Mouse (Mus musculus) liver, embryonic 16.5 days (tissue): ENCODE results near the gene Slc15a3. TPM values are rescaled to one million over a fixed set of nuclear protein-coding genes. Genes with fewer than 3 reads are reported as not detected.

Experiments
- ATAC-seq: fragments of 200-750 bp; cut with Nextera tagmentation; 2 replicates; pipeline ENCODE4 v1.8.0; 2017; ENCODE audit warnings: low read depth, mild to moderate bottlenecking, moderate number of reproducible peaks, moderate library complexity
- H3K27ac ChIP-seq: fragments of 300-500 bp; sonication (generic); 2 replicates; pipeline ENCODE4 v1.5.1; 2014; ENCODE audit warnings: mild to moderate bottlenecking, low read length
- H3K27me3 ChIP-seq: fragments of 300-500 bp; sonication (generic); 2 replicates; pipeline ENCODE4 v1.6.1; 2014; ENCODE audit warnings: low read depth, low read length, mixed read lengths; ENCODE audit not compliant: control insufficient read depth, insufficient read depth
- H3K36me3 ChIP-seq: fragments of 300-500 bp; sonication (generic); 2 replicates; pipeline ENCODE4 v1.6.1; 2014; ENCODE audit warnings: mild to moderate bottlenecking; ENCODE audit not compliant: control insufficient read depth, insufficient read depth
- H3K4me1 ChIP-seq: fragments of 300-500 bp; sonication (generic); 2 replicates; pipeline ENCODE4 v1.6.1; 2014; ENCODE audit warnings: low read depth, low read length, mixed read lengths; ENCODE audit not compliant: control insufficient read depth
- H3K4me2 ChIP-seq: fragments of 300-500 bp; sonication (generic); 2 replicates; pipeline ENCODE4 v1.6.1; 2014; ENCODE audit warnings: low read depth, low read length, mixed read lengths
- H3K4me3 ChIP-seq: fragments of 300-500 bp; sonication (generic); 2 replicates; pipeline ENCODE4 v1.5.1; 2014; ENCODE audit warnings: low read depth, mild to moderate bottlenecking, low read length
- H3K9ac ChIP-seq: fragments of 300-500 bp; sonication (generic); 2 replicates; pipeline ENCODE4 v1.6.1; 2014; ENCODE audit warnings: low read depth, low read length
- H3K9me3 ChIP-seq: fragments of 300-500 bp; sonication (generic); replicated peaks from 2 replicates; pipeline ENCODE4 v1.6.1; 2016; ENCODE audit warnings: low read length; ENCODE audit not compliant: control insufficient read depth
- WGBS: fragments of 180-500 bp; shearing (Covaris S2); extraction: QIAGEN DNeasy Blood & Tissue Kit; methylation state at CpG from one replicate; pipeline ENCODE4 v1.1.7; 2014; ENCODE audit not compliant: insufficient replicate concordance; 5-methylcytosine and 5-hydroxymethylcytosine counted together
- polyA plus RNA-seq: library from polyadenylated mRNA; unstranded; fragments of >200 nt; fragmentation: Nextera tagmentation; extraction: Ambion mirVana; gene quantifications from 2 replicates; pipeline ENCODE4 v1.2.1, GENCODE M21; 2015

Slc15a3 gene
- polyA plus RNA-seq, 1 experiment from 2014 or later = 1.8 TPM

DNA sequence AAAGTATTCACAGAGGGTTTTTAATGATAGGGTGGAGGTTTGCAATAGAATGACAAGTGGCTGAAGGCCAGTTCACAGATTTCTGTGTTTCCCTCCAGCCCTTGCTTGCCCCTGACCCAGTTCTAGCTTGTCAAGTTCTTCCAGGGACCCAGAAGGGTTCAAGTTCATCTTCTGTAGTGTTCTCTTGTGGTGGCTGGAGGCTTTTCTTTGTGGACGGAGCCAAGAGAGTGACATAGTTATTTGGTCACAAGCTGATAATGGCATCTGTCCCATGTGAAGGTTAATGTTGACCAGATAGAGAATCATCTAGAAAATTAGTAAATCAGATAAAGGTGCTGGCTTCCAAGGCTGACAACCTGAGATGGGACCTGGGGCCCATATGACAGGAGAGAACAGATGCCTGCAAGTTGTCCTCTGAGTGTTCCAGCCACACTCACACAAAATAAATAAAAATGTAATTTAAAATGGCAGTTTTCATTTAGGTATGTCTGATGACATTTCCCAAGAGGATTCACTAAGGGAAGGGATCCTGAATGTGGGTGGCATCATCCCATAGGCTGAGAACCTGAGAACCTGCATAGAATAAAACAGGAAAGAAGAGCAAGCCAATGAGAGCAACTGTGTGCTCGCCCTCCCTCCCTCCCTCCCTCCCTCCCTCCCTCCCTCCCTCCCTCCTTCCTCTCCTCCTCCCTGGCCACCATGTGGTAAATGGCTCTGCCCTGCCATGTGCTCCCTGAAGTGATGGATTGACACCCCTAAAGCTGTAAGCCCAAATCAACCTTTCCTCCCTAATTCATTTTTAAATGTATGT is 34.5 kb upstream of the Slc15a3 start:
- 49% methylated on average over 2 of the region's 2 CpGs for WGBS
- no peak for ATAC-seq

DNA sequence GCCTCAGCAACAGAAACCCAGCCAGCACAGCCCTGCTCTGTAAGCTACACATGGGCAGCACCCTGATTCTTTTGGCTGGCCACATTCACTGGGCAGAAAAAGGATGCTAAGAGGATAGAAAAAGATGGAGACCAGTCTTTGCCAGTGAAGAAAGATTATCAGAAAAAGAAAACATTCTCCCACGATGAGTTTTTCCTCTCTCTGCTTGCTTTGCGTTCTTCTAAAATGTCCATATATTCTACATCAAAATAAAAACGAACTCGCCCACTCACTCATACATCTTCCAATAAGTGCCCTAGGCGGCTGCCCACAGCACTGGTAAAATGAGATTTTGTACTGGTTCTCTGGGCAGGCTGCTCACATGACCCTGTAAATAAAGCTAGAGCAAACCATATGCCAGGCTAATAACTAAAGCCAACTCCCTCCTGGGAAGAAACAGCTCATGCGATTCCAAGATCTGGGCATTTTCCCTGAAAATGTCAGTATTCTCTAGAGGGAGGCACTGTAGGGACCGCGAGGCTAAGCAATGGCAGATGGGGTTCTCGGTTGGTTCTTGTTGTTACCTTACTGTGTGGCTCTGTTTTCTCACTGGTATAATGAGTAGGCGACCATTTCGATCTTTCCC is 33.8 kb upstream of the Slc15a3 start:
- no peak overlapping the region for H3K4me3 ChIP-seq
- H3K27ac ChIP-seq = no peak overlapping the region
- no peaks in the 10 kb centered on the region for H3K9me3 ChIP-seq
- H3K36me3 ChIP-seq = no peaks in the 10 kb centered on the region
- no peak overlapping the region for H3K9ac ChIP-seq
- no peaks in the 10 kb centered on the region for H3K4me1 ChIP-seq
- H3K27me3 ChIP-seq = no peaks in the 10 kb centered on the region
- ATAC-seq = no peak
- 66% methylated on average over 11 of the region's 11 CpGs for WGBS
- no peak overlapping the region for H3K4me2 ChIP-seq

More for the DNA sequence above, 34.5 kb upstream of the Slc15a3 start:
- Histone ChIP-seq H3K4me3 (no peak overlapping the region), H3K27ac (no peak overlapping the region), H3K9ac (no peak overlapping the region), H3K4me2 (no peak overlapping the region), H3K9me3 (no peaks in the 10 kb centered on the region), H3K27me3 (no peaks in the 10 kb centered on the region), H3K36me3 (no peaks in the 10 kb centered on the region), H3K4me1 (no peaks in the 10 kb centered on the region)

DNA sequence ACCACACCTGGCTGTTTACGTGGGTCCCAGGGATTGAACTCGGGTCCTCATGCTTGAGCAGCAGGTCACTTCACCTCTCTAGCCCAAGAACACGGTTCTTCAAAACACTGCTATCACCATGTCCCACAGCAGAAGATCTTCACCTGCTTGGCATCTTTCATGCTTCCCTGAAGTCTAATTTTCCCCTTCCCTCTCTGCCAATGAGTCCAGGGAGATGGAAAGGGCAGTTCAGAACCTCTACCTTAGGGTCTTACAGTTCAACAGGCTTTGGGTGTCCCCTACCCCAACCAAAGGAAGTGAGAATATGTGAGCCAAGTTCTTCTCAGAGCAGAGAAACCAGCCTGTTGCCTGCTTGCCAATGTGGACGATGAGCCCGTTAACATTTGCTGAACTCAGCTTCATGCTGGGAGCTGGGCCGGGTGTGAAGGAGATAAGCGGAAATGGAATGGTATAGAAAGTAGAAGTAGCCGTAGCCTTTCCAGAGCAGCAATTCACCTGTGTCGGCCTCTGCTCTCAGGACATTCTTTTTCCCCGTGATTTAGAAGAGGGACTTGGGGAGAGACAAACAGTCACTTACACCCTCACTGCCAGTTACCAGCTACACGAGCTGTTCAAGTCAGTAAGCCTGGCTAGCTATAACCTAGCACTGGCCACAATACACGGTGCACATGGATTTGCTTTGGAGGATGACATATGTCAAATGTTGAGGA is 30.8 kb upstream of the Slc15a3 start:
- no peaks in the 10 kb centered on the region for H3K9me3 ChIP-seq
- H3K36me3 ChIP-seq = no peaks in the 10 kb centered on the region
- no peaks in the 10 kb centered on the region for H3K4me1 ChIP-seq
- no peak overlapping the region for H3K9ac ChIP-seq
- no peak overlapping the region for H3K4me3 ChIP-seq
- 74% methylated on average over 12 of the region's 12 CpGs for WGBS
- H3K4me2 ChIP-seq = no peak overlapping the region
- ATAC-seq = no peak
- H3K27ac ChIP-seq = no peak overlapping the region
- H3K27me3 ChIP-seq = no peaks in the 10 kb centered on the region

DNA sequence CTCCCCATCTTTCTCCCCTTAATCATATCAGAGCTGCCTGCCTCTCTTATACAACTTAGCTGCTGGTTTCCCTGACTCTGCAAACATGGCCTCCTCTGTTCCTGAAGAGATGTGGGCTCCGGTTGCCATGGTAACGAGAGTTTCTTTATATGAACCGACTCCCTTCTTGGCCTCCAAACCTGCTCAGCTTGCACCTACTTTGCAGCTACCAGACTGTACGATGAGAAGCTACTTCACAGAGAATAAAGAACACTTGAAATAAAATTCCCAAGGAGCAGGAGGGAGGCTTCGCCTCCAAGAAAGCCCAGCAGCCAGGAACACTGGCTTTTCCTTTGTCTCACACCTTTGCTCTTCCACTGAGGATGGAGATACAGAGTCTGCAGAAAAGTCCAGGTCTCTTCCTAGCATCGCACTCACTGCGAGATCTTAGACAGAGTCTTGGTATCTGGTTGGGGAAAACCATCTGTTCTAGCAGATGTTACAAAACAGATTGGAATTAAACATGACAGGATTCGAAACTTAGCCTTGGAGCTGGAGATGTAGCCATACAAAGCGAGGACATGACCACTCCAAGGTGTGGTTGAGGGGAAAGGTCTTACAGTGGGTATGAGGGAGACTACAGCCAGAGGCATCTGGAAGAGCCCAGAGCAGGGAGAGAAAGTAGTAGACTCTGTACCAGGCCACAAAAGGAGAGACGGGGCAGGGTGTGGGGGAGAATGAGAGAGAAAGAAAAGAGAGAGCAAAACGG is 29.9 kb upstream of the Slc15a3 start:
- no peaks in the 10 kb centered on the region for H3K4me1 ChIP-seq

DNA sequence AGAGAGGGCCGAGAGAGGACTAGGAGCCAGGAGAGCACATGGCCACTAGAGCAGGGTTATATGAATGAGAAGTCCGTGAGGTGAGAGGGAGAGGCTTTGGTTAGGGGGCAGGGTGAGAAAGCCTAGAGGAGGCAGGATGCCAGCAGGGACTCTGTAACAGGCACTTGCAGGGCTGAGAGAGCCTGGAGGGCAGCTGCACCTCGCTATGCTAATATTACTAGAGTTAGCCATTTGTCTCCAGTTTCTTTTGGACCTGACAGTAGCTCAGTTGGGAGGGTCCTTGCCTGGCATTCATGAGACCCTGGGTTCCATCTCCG is 29.4 kb upstream of the Slc15a3 start:
- 59% methylated on average over 4 of the region's 4 CpGs for WGBS
- no peaks in the 10 kb centered on the region for H3K36me3 ChIP-seq
- no peak overlapping the region for H3K27ac ChIP-seq
- H3K4me2 ChIP-seq = no peak overlapping the region
- no peak overlapping the region for H3K9ac ChIP-seq
- no peaks in the 10 kb centered on the region for H3K4me1 ChIP-seq
- no peak for ATAC-seq
- H3K4me3 ChIP-seq = no peak overlapping the region
- no peaks in the 10 kb centered on the region for H3K27me3 ChIP-seq
- H3K9me3 ChIP-seq = no peaks in the 10 kb centered on the region

More for the DNA sequence above, 29.9 kb upstream of the Slc15a3 start:
- 62% methylated on average over 11 of the region's 11 CpGs for WGBS
- ATAC-seq = no peak
- H3K9me3 ChIP-seq = no peaks in the 10 kb centered on the region
- H3K27me3 ChIP-seq = no peaks in the 10 kb centered on the region
- H3K36me3 ChIP-seq = no peaks in the 10 kb centered on the region
- no peak overlapping the region for H3K4me2 ChIP-seq
- H3K9ac ChIP-seq = no peak overlapping the region
- H3K4me3 ChIP-seq = no peak overlapping the region
- H3K27ac ChIP-seq = no peak overlapping the region

DNA sequence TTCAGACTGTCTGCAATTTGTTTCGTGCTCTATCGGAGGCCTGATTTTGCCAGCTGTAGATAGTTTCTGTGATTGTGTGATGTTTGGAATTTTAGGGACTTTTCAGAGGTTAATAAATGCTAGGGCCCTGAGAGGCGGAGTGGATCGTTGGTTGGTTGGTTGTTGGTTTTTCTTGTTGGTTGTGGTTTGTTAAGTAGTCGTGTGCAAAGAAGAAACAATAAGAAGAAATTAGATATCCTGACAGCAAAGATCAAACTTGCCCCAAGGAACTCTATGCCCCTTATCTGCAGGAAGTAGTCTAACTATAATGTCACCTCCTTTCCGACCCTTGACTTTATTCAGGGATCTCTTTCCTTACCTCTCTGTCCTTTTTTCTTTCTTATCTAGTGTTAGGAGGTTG is 28.1 kb upstream of the Slc15a3 start:
- WGBS = 36% methylated on average over 6 of the region's 6 CpGs
- Histone ChIP-seq H3K4me3 (no peak overlapping the region), H3K4me1 (no peaks in the 10 kb centered on the region), H3K9ac (no peak overlapping the region), H3K27ac (no peak overlapping the region), H3K9me3 (no peaks in the 10 kb centered on the region), H3K4me2 (no peak overlapping the region), H3K36me3 (no peaks in the 10 kb centered on the region), H3K27me3 (no peaks in the 10 kb centered on the region)
- no peak for ATAC-seq

DNA sequence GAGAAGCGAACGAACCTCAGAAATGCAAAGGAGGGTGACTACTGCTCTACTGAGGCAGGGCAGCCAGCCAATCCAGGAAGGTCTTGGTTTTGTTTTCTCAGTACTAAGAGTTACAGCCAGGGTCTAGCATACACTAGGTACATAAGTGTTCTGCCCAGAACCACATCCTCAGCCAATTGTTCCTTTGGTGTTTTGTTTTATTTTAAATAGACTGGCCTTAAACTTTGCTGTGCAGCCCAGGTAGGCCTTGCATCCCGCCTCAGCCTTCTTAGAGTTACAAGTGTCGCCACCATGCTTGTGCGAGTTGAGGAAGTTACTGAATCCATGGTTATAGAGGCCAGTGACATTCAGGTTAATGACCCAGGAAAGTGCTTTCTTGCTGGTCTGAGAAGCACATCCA is 26.5 kb upstream of the Slc15a3 start:
- no peaks in the 10 kb centered on the region for H3K36me3 ChIP-seq

DNA sequence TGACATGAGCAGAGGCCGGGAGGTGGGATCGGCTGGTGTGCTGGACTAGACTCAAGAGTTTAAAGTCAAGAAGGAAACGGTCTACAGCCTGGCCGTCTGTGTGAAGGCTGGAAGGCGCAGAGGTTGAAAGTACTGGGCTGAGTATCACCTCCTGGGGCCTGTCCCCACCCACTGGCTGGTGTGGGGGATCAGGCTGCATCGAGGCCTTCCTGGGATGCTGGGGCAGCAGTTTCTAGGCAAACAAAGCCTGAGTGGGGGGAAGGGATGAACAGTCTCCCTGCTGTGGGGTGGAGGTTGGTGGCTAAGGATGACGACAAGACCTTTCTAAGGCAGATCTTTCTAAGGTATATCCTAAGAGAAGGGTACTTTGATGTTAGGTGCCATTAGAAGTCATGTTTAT is 25.6 kb upstream of the Slc15a3 start:
- no peak overlapping the region for H3K27ac ChIP-seq
- no peak for ATAC-seq
- no peaks in the 10 kb centered on the region for H3K4me1 ChIP-seq
- 58% methylated on average over 7 of the region's 7 CpGs for WGBS
- no peaks in the 10 kb centered on the region for H3K27me3 ChIP-seq
- H3K36me3 ChIP-seq = no peaks in the 10 kb centered on the region
- no peak overlapping the region for H3K4me2 ChIP-seq
- H3K9me3 ChIP-seq = no peaks in the 10 kb centered on the region
- H3K4me3 ChIP-seq = no peak overlapping the region
- no peak overlapping the region for H3K9ac ChIP-seq

More for the DNA sequence above, 26.5 kb upstream of the Slc15a3 start:
- Histone ChIP-seq H3K9me3 (no peaks in the 10 kb centered on the region), H3K4me1 (no peaks in the 10 kb centered on the region), H3K27me3 (no peaks in the 10 kb centered on the region), H3K27ac (no peak overlapping the region), H3K9ac (no peak overlapping the region), H3K4me3 (no peak overlapping the region), H3K4me2 (no peak overlapping the region)
- no peak for ATAC-seq
- WGBS = 67% methylated on average over 5 of the region's 5 CpGs
